Mouse (Mus musculus): ENCODE measurements around the gene Snx29.

GRCm38 (mm10) chr16:11696767-11697166, 374.1 kb downstream of the Snx29 start:
- TF ChIP-seq CTCF (IDR thresholded peaks at IDR 0.05; ENCODE audit: borderline replicate concordance, extremely low read depth, insufficient read depth, insufficient read length) (no peak), POLR2A (IDR thresholded peaks at IDR 0.05; ENCODE audit: borderline replicate concordance, extremely low read depth, insufficient read depth, insufficient read length, poor library complexity, severe bottlenecking) (no peak)
